ENCODE assay signal across 23 mouse cellular contexts in the genomic region with DNA sequence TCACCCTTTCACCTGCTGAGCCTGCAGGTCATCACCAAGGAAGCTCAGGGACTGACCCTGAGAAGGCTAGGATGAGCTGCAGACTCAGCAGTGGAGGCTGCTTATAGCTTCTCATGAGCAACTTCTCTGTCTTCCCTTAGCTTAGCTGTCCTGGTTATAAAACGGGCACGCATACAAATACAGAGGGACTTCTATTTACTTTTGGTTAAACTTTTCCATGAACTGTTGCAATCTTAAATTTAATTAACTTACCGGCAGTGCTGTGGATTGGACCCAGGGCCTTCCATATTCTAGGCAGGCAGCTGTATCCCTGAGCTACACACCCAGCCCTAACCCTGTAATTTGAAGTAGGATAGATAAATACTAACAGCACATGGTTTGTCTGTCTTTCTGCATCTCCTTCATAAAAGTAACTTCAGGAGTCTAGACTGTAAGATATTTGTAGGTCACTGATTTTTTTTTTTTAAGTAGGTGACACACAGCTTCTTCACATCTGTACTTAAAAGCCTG. TPM values are rescaled to one million over a fixed set of nuclear protein-coding genes. Genes with fewer than 3 reads are reported as not detected.
DNase-seq lines count a peak whose midpoint lies in the region; ATAC-seq and TF ChIP-seq lines count a peak whose summit lies in the region.
"Had no signal": no experiment of that assay in that cellular context is flagged by ENCODE, and none has a peak within 500 bp of the region (broad histone marks: within the 10 kb centered on the region; RNA-seq: fewer than 3 reads in every experiment).

No protein-coding gene starts in this region.

- no peak for TF ChIP-seq EP300 in heart, postnatal 0 days (IDR thresholded peaks at IDR 0.05; ENCODE audit: low read depth)
- TF ChIP-seq EP300 in liver, embryonic 14.5 days (IDR thresholded peaks at IDR 0.05; ENCODE audit: low read depth): no peak

- H3K4me1 ChIP-seq in heart, postnatal 0 days (ENCODE audit: control insufficient read depth, insufficient read depth): peaks cover 6% of the 10 kb centered on the region
- peaks cover 48% of the 10 kb centered on the region for H3K4me1 ChIP-seq in erythroblast, embryonic 14.5 days (ENCODE audit: control insufficient read depth)
- peaks cover 29 to 55% of the 10 kb centered on the region in 2 experiments for H3K4me1 ChIP-seq in liver, embryonic 14.5 days (replicated peaks; ENCODE audit: control insufficient read depth in 2 of 2, insufficient read depth in 2 of 2, low read length in 1 of 2)
- H3K4me1 ChIP-seq: midbrain, embryonic 15.5 days had no signal

- no peaks in the 10 kb centered on the region for H3K9me3 ChIP-seq in heart, postnatal 0 days (replicated peaks; ENCODE audit: control insufficient read depth, low read length)
- H3K9me3 ChIP-seq in erythroblast, embryonic 14.5 days (ENCODE audit: control insufficient read depth, low read length): no peaks in the 10 kb centered on the region
- no peaks in the 10 kb centered on the region for H3K9me3 ChIP-seq in liver, embryonic 14.5 days (ENCODE audit: control insufficient read depth, low read length)
- H3K9me3 ChIP-seq: heart, embryonic 10.5 days; limb, embryonic 13.5 days; midbrain, embryonic 15.5 days; neural tube, embryonic 15.5 days; stomach, embryonic 15.5 days had no signal

- DNase-seq in heart, postnatal 0 days (ENCODE audit: low spot score): no peak
- no peak for DNase-seq in heart, adult 9 months (ENCODE audit: low spot score in 2 of 2)
- no peak for DNase-seq in liver, embryonic 14.5 days (ENCODE audit: low read depth in 3 of 3, low spot score in 3 of 3)
- DNase-seq in right cerebral cortex, adult 2 months (ENCODE audit: low spot score in 2 of 2): no peak
- DNase-seq in cerebellum, adult 9-11 months: no peak
- DNase-seq: adrenal gland, adult 2 months; adrenal gland, postnatal 36 days; cerebellum, adult 2 months; cerebellum, postnatal 25 days; kidney, adult 11 months; retina, postnatal 1 day; right cerebral cortex, postnatal 25 days had no signal

- H3K9ac ChIP-seq in heart, postnatal 0 days (replicated peaks; ENCODE audit: low read depth, low read length): no peak overlapping the region
- peak overlapping the region; percentile 53 for H3K9ac ChIP-seq in liver, embryonic 14.5 days (replicated peaks)
- H3K9ac ChIP-seq: hindbrain, embryonic 14.5 days; limb, embryonic 13.5 days; lung, embryonic 14.5 days; midbrain, embryonic 15.5 days; neural tube, embryonic 15.5 days; stomach, embryonic 15.5 days had no signal

- 0 out of 2 replicates have a peak overlapping the region, but pooled peaks have one; percentile 7 for H3K27ac ChIP-seq in heart, postnatal 0 days (ENCODE audit: low read depth)
- peak overlapping the region; percentile 87 for H3K27ac ChIP-seq in liver, embryonic 14.5 days
- H3K27ac ChIP-seq: heart, embryonic 10.5 days; hindbrain, embryonic 14.5 days; left cerebral cortex, adult 2 months; limb, embryonic 13.5 days; midbrain, embryonic 15.5 days; neural tube, embryonic 15.5 days; stomach, embryonic 15.5 days had no signal

- no peaks in the 10 kb centered on the region for H3K27me3 ChIP-seq in heart, postnatal 0 days (ENCODE audit: control insufficient read depth, insufficient read depth, low read length)
- H3K27me3 ChIP-seq in erythroblast, embryonic 14.5 days (ENCODE audit: control insufficient read depth): no peaks in the 10 kb centered on the region; the same call in 1 of the 2 replicates
- H3K27me3 ChIP-seq in liver, embryonic 14.5 days (ENCODE audit: control insufficient read depth, insufficient read depth, low read length): no peaks in the 10 kb centered on the region
- H3K27me3 ChIP-seq: limb, embryonic 13.5 days; midbrain, embryonic 15.5 days; neural tube, embryonic 15.5 days; stomach, embryonic 15.5 days had no signal

- H3K4me3 ChIP-seq in heart, postnatal 0 days (ENCODE audit: low read depth, low read length): no peak overlapping the region
- H3K4me3 ChIP-seq in erythroblast, embryonic 14.5 days (replicated peaks): peak overlapping the region; percentile 44
- no peak overlapping the region for H3K4me3 ChIP-seq in liver, embryonic 14.5 days (ENCODE audit: insufficient read depth in 1 of 2, low read depth in 2 of 2, low read length in 2 of 2)
- H3K4me3 ChIP-seq: heart, embryonic 10.5 days; left cerebral cortex, adult 2 months; limb, embryonic 13.5 days; midbrain, embryonic 15.5 days; neural tube, embryonic 15.5 days; stomach, embryonic 15.5 days had no signal

- no peaks in the 10 kb centered on the region for H3K36me3 ChIP-seq in heart, postnatal 0 days (replicated peaks; ENCODE audit: control insufficient read depth, insufficient read depth, low read length)
- H3K36me3 ChIP-seq in erythroblast, embryonic 14.5 days (ENCODE audit: control insufficient read depth): no peaks in the 10 kb centered on the region
- H3K36me3 ChIP-seq in liver, embryonic 14.5 days (replicated peaks; ENCODE audit: control insufficient read depth, insufficient read depth, low read depth): no peaks in the 10 kb centered on the region
- H3K36me3 ChIP-seq: heart, embryonic 10.5 days; limb, embryonic 13.5 days; midbrain, embryonic 15.5 days; neural tube, embryonic 15.5 days; stomach, embryonic 15.5 days had no signal

- 91% methylated on average over 3 of the region's 3 CpGs for WGBS in heart, postnatal 0 days
- WGBS in liver, embryonic 14.5 days (ENCODE audit: insufficient replicate concordance): 67% methylated on average over 3 of the region's 3 CpGs

- ATAC-seq in heart, postnatal 0 days (ENCODE audit: insufficient read depth, low read depth): no peak
- ATAC-seq in liver, embryonic 14.5 days (ENCODE audit: insufficient read depth): peak; percentile 54; the same call in 1 of the 2 replicates
- peak; percentile 5; the same call in 1 of the 2 replicates for ATAC-seq in megakaryocyte-erythroid progenitor cell, adult 5-6 weeks (replicated peaks; ENCODE audit: low FRiP score, low TSS enrichment, poor library complexity, severe bottlenecking)
- ATAC-seq: forebrain, embryonic 16.5 days; midbrain, embryonic 15.5 days had no signal

- no peak for TF ChIP-seq CTCF in heart, postnatal 0 days (IDR thresholded peaks at IDR 0.05; ENCODE audit: low read depth)
- TF ChIP-seq CTCF in liver, embryonic 14.5 days (IDR thresholded peaks at IDR 0.05; ENCODE audit: low read depth): no peak

- H3K4me2 ChIP-seq in heart, postnatal 0 days (ENCODE audit: low read depth, low read length): no peak overlapping the region
- H3K4me2 ChIP-seq in liver, embryonic 14.5 days (ENCODE audit: low read depth): peak overlapping the region; percentile 56
- H3K4me2 ChIP-seq: hindbrain, embryonic 14.5 days; limb, embryonic 13.5 days; lung, embryonic 14.5 days; midbrain, embryonic 15.5 days; neural tube, embryonic 15.5 days; stomach, embryonic 15.5 days had no signal

RNA-seq across cellular contexts. Expression of a gene that starts 4.9 kb away (rescaled TPM):
- 4.7 and 5.2 TPM in 2 replicates for total RNA-seq in heart, postnatal 0 days (2014; rRNA removed; ENCODE audit: low replicate concordance)
- 5.1 and 5.6 TPM in 2 replicates for polyA plus RNA-seq in heart, postnatal 0 days (2015; fragmentation: Nextera tagmentation; extraction: Ambion mirVana)
- 0.01 TPM in 1 of 2 replicates, not detected in the other for polyA plus RNA-seq in erythroblast, embryonic 14.5 days (2012)
- polyA plus RNA-seq in liver, embryonic 14.5 days (2012; rRNA removed): 2.7 and 2.9 TPM in 2 replicates
- polyA plus RNA-seq in liver, embryonic 14.5 days (2014; fragmentation: Nextera tagmentation; extraction: Ambion mirVana): 9.2 and 9.9 TPM in 2 replicates
- total RNA-seq in megakaryocyte-erythroid progenitor cell, adult 5-6 weeks (2014; fragmentation: Nextera tagmentation): 0.49 and 2.7 TPM in 2 replicates
- total RNA-seq in megakaryocyte-erythroid progenitor cell, adult 5-6 weeks (2017): 1.4 and 3.1 TPM in 2 replicates
